Mouse (Mus musculus) forebrain, embryonic 10.5 days (tissue): ENCODE data around the gene Nthl1. TPM values are rescaled to one million over a fixed set of nuclear protein-coding genes. Genes with fewer than 3 reads are reported as not detected.
A peak's percentile ranks its signal among the peaks of the same experiment; 100 is the strongest.
"Not testable (repeated sequence)": the region's sequence is repeated elsewhere in the genome, so short reads cannot be mapped to it uniquely, and the experiment has no call there.

Source experiments
- DNase-seq: peaks from one replicate; pipeline ENCODE4 v3.0.0-alpha.2; 2017; ENCODE audit warnings: low spot score; ENCODE audit errors: extremely low spot score
- H3K27ac ChIP-seq: fragments of 300-500 bp; sonication (generic); 2 replicates; pipeline ENCODE4 v1.5.1; 2016; ENCODE audit warnings: mild to moderate bottlenecking
- H3K27me3 ChIP-seq: fragments of 300-500 bp; sonication (generic); 2 replicates; pipeline ENCODE4 v1.6.1; 2016; ENCODE audit warnings: mild to moderate bottlenecking; ENCODE audit not compliant: poor library complexity, severe bottlenecking
- H3K36me3 ChIP-seq: fragments of 300-500 bp; sonication (generic); replicated peaks from 2 replicates; pipeline ENCODE4 v1.6.1; 2016; ENCODE audit warnings: mild to moderate bottlenecking, moderate library complexity
- H3K4me1 ChIP-seq: fragments of 300-500 bp; sonication (generic); 2 replicates; pipeline ENCODE4 v1.6.1; 2016
- H3K4me3 ChIP-seq: fragments of 300-500 bp; sonication (generic); 2 replicates; pipeline ENCODE4 v1.5.1; 2016; ENCODE audit warnings: mild to moderate bottlenecking, moderate library complexity
- H3K9me3 ChIP-seq: fragments of 300-500 bp; sonication (generic); 2 replicates; pipeline ENCODE4 v1.6.1; 2016; ENCODE audit warnings: mild to moderate bottlenecking, moderate library complexity
- WGBS: fragments of 180-500 bp; shearing (Covaris S2); methylation state at CpG from one replicate; pipeline ENCODE4 v1.1.7; 2016; 5-methylcytosine and 5-hydroxymethylcytosine counted together
- polyA plus RNA-seq: library from polyadenylated mRNA; unstranded; fragments of >200 nt; fragmentation: Nextera tagmentation; extraction: Ambion mirVana; gene quantifications from 2 replicates; pipeline ENCODE4 v1.2.1, GENCODE M21; 2016

Gene Nthl1
- polyA plus RNA-seq, 1 experiment from 2014 or later = 26.9 TPM

DNA sequence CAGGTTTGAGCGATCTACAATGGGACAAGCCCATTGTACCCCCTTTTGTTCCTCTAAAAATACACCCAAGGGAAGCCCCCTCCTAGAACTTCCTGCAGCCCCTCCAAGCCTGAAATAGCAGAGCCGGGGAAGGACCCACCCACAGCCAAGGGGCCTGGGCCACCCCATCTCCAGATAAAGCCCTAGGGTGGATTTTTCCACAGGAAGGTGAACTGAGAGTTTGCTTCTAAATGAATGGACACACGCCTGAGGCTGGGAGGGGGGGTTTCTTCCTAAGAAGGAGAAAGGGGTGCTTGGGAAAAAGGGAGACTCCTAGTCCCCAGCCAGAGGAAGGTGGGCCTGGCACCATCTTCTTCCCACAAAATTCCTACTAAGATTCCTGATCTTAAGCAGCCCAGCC is 13.4 kb downstream of the Nthl1 start:
- Histone ChIP-seq H3K27ac (no peak overlapping the region; the same call in 1 of the 2 replicates), H3K27me3 (peaks cover 35% of the 10 kb centered on the region), H3K4me1 (peaks cover 53% of the 10 kb centered on the region), H3K36me3 (peaks cover 2% of the 10 kb centered on the region; the same call in 1 of the 2 replicates), H3K4me3 (no peak overlapping the region), H3K9me3 (no peaks in the 10 kb centered on the region)
- DNase-seq = no peak
- 91% methylated on average over 3 of the region's 3 CpGs for whole genome bisulfite sequencing

DNA sequence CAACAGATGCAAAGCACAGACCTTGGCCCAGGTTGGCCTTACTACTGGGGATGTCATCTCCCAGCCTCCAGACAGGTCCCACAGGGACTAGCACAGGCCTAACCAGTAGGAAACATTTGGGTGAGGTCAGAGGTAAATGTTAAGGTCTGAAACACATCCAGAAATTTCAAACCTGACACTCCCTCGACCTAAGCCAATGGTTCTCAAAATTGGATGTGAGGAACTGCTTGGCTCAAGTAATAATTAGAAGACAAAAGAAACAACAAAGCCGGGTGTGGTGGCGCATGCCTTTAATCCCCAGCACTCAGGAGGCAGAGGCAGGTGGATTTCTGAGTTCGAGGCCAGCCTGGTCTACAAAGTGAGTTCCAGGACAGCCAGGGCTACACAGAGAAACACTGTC is 13.9 kb downstream of the Nthl1 start:
- 86% methylated on average over 4 of the region's 4 CpGs for WGBS
- no peaks in the 10 kb centered on the region; the same call in 1 of the 2 replicates for H3K36me3 ChIP-seq
- no peak overlapping the region for H3K4me3 ChIP-seq
- peaks cover 39% of the 10 kb centered on the region for H3K27me3 ChIP-seq
- H3K4me1 ChIP-seq = peaks cover 53% of the 10 kb centered on the region
- H3K9me3 ChIP-seq = no peaks in the 10 kb centered on the region
- DNase-seq = no peak
- H3K27ac ChIP-seq = no peak overlapping the region

DNA sequence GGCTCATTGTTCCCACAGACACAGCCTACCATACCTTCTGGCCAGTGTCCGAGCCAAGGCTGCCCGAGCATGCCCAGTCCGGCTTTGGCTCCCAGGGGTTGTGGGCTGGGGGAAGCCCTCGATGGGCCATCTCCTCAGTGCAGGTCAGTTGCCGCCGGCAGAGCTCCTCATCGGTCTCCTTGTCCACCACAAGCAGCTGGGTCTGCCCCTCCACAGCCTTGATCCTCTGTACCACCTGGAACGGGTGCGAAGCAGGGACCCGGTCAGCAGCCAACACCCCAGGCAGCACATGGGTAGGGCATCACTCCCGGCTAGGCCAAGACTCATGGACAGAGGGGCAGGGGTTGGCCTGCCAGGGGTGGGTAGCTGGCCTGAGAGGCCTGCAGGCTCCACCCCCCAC is 15.0 kb downstream of the Nthl1 start:
- Histone ChIP-seq H3K4me3 (0 out of 2 replicates have a peak overlapping the region, but pooled peaks have one; percentile 4), H3K9me3 (no peaks in the 10 kb centered on the region), H3K27me3 (peaks cover 50% of the 10 kb centered on the region), H3K27ac (peak overlapping the region; percentile 2), H3K4me1 (peaks cover 53% of the 10 kb centered on the region), H3K36me3 (no peaks in the 10 kb centered on the region; the same call in 1 of the 2 replicates)
- WGBS = 87% methylated on average over 11 of the region's 11 CpGs
- no peak for DNase-seq

DNA sequence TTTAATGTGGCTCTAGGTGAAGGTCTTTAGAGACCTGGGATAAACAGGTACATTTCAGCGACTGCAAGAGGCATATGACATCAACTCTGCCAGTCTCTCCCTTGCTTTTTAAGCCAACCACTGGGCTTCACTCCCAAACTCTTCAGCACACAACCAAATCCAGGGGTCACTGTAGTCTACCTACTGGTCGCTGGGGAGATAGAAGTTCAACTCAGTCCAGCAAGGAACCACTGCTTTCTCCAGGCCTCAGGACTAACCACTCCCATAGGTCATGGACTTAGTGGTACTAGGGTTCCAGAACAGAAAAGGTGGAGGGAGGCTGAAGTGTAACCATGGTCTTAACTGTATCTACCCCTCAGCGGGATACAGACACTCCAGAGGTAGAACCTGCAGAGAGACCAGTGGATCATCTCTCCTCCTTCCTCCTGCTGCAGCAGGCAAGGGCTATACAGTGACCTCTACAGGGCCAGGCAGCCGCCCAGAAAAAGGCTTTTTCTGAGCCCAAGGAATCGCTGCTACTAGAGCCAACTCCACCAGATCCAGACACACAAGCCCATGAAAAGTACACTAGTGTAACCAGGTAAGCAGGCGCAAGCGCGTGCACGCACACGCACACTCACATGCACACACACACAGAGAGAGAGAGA is 16.4 kb downstream of the Nthl1 start:
- Histone ChIP-seq H3K4me3 (peak overlapping the region; percentile 66), H3K27me3 (peaks cover 56% of the 10 kb centered on the region), H3K9me3 (no peaks in the 10 kb centered on the region), H3K36me3 (no peaks in the 10 kb centered on the region; the same call in 1 of the 2 replicates), H3K4me1 (peaks cover 41% of the 10 kb centered on the region), H3K27ac (0 out of 2 replicates have a peak overlapping the region, but pooled peaks have one; percentile 4)
- WGBS = 78% methylated on average over 10 of the region's 10 CpGs
- DNase-seq = no peak

DNA sequence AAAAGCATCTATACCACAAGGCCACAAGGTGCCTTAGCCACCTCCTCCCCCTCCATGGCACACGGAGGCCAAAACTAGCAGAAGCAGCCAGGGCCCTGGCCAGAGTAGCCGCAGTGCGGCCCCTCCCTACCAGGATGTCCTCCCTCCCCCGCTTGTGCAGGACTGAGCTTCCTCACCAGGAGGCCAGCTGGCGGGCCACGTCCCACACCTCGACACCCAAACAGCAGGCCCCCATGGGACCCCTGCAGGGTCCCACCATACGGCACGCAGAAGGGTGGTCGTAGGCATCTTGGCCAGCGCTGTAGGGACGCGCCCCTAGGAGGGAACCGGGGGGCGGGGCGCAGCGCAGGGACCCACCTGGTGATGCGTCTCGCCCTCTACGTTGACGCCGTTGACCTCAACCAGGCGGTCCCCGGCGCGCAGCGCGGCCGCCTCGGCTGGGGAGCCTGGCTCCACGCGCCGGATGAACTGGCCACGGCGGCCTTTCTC is 17.1 kb downstream of the Nthl1 start:
- WGBS = 1% methylated on average over 35 of the region's 35 CpGs
- Histone ChIP-seq H3K27ac (peak overlapping the region; percentile 83), H3K9me3 (no peaks in the 10 kb centered on the region), H3K27me3 (peaks cover 62% of the 10 kb centered on the region), H3K4me3 (peak overlapping the region; percentile 66), H3K4me1 (peaks cover 39% of the 10 kb centered on the region), H3K36me3 (no peaks in the 10 kb centered on the region; the same call in 1 of the 2 replicates)
- no peak for DNase-seq

DNA sequence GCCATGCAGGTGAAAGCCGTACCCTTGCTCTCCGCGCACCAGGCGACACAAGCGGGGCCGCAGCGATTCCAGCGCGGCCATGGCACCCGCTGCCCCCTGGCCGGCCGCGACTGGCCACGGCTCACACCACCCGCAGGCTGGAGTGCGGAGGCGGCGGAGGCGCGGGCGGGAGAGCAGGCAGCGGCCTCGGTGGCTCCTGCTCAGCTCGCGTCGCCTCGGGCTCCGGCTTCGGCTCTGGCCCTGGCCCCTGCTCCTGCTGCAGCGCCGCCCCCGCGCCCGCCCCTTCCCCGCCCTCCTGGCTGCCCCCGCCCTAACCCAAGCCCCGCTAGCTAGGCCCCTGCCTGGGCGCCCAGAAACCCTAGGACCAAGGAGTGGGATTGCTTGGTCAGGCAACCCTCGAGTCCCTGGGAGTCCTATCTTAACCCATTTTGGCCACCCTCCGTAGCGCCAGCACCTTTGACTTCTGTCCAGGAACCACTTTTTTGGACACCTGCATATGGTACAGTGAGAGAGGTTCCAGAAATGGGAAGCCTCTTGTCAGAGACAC is 17.7 kb downstream of the Nthl1 start, which contains the start of gene Slc9a3r2:
Gene Slc9a3r2 (minus strand): TSS at position 258 of the 547 bp plus-strand sequence.
- WGBS = under 1% methylated on average over 37 of the region's 41 CpGs
- Histone ChIP-seq H3K27me3 (peaks cover 67% of the 10 kb centered on the region), H3K27ac (peak within 1 kb of the TSS; percentile 83)

DNA sequence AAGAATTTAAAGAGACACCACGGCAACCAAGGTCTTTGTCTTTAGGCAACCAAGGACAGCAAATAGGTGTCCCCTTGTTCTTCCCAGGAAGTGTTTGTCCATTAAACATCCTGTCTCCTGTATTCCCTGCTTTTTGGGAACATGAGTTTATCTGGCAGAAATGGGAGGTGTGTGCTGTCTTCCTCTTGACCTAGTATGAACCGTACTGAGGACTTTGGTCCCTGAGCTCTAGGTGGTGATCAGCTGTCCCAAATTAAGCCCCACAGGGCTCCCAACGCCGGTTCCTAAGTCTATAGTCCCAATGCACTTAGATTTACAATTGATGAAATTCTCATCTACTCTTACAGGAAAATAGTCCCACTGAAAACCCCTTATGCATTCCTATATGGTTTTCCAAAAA is 18.3 kb downstream of the Nthl1 start:
- Histone ChIP-seq H3K4me3 (peak overlapping the region; percentile 66), H3K4me1 (peaks cover 28% of the 10 kb centered on the region), H3K27ac (peak overlapping the region; percentile 83; the same call in 1 of the 2 replicates), H3K36me3 (no peaks in the 10 kb centered on the region), H3K9me3 (no peaks in the 10 kb centered on the region), H3K27me3 (peaks cover 72% of the 10 kb centered on the region)
- DNase-seq = no peak
- WGBS = 73% methylated on average over 4 of the region's 4 CpGs

More for the DNA sequence above, 17.7 kb downstream of the Nthl1 start, which contains the start of gene Slc9a3r2:
- Histone ChIP-seq H3K36me3 (no peaks in the 10 kb centered on the region; the same call in 1 of the 2 replicates), H3K9me3 (no peaks in the 10 kb centered on the region), H3K4me1 (peaks cover 33% of the 10 kb centered on the region), H3K4me3 (peak within 1 kb of the TSS; percentile 66)
- peak; percentile 65 for DNase-seq

DNA sequence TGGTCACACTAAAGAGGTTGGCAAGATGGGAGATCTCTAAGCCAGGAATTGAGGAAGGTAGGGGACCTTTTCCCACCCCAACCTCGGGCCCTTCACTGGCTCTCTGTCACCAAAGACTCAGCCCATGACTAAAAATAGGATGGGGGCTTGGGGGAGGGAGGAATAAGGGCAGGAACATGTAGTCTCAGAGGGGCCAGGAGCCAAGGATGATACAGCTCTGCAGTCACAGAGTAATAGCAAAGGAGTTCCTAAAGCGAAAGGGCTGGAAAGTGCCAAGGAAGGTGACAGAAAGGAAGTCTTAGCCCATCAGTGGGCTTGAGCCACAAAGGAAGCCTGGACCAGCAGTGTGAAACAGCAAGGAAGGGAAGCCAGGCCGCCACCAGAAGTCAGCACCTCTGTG is 19.4 kb downstream of the Nthl1 start:
- no peak for DNase-seq
- 78% methylated on average over 3 of the region's 3 CpGs for WGBS

DNA sequence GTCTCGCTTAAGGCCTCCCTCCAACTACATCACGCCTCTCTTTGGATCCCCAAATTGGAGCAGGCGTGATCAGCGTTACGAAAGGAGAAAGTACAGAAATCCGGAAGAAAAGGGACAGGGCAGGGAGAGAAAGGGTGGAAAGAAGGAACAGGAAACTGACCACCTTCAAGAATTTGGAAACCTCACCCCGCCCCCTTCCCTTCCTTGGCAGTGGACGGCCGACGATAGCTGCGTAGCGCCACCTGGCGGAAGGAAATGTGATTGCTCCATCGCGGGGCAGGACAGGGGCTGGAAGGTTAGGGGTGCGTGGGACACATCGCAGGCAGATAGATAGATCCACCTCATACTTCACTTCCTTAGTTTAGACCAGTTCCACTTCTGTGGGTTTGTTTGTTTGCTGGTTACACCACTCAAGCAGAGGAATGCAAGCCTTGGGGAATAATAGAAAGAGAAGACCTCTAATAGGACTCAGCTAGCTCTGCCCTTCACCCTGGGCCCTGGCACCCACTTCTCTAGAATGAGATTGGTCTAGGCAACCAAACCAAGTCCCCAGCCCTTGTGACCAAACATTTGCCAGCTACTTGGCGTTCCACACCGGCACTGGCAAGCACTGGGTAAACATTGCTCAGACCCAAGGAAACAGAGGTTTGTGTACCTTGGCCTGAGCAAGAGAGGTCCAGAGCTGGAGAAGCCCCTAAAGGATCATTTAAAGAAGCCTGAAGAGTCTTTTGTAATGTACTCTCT is 21.7 kb downstream of the Nthl1 start:
- H3K9me3 ChIP-seq = no peaks in the 10 kb centered on the region
- no peaks in the 10 kb centered on the region for H3K36me3 ChIP-seq
- peaks cover 89% of the 10 kb centered on the region for H3K27me3 ChIP-seq
- peak overlapping the region; percentile 69; the same call in 1 of the 2 replicates for H3K27ac ChIP-seq
- peak; percentile 88 for DNase-seq
- peaks cover 39% of the 10 kb centered on the region for H3K4me1 ChIP-seq
- WGBS = 7% methylated on average over 19 of the region's 19 CpGs
- peak overlapping the region; percentile 38 for H3K4me3 ChIP-seq

More for the DNA sequence above, 19.4 kb downstream of the Nthl1 start:
- H3K4me1 ChIP-seq = peaks cover 28% of the 10 kb centered on the region
- H3K9me3 ChIP-seq = no peaks in the 10 kb centered on the region
- H3K27ac ChIP-seq = no peak overlapping the region
- H3K36me3 ChIP-seq = no peaks in the 10 kb centered on the region
- no peak overlapping the region for H3K4me3 ChIP-seq
- H3K27me3 ChIP-seq = peaks cover 83% of the 10 kb centered on the region

DNA sequence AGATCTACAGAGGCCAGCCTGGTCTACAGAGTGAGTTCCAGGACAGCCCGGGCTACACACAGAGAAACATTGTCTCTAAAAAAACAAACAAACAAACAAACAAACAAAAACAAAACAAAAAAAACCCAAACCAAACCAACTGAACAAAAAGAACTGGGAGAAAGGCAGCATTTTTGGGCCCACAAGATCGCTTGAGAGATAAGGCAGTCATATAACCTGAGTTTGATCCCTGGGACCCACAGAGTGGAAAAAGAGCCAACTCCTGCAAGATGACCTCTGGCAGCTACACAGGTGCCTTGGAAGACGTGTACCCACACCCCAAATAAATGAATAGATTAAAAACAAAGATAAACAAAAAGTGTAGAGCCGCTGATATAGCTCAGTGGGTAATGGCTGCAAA is 22.5 kb downstream of the Nthl1 start:
- H3K9me3 ChIP-seq = no peaks in the 10 kb centered on the region
- peaks cover 89% of the 10 kb centered on the region for H3K27me3 ChIP-seq

DNA sequence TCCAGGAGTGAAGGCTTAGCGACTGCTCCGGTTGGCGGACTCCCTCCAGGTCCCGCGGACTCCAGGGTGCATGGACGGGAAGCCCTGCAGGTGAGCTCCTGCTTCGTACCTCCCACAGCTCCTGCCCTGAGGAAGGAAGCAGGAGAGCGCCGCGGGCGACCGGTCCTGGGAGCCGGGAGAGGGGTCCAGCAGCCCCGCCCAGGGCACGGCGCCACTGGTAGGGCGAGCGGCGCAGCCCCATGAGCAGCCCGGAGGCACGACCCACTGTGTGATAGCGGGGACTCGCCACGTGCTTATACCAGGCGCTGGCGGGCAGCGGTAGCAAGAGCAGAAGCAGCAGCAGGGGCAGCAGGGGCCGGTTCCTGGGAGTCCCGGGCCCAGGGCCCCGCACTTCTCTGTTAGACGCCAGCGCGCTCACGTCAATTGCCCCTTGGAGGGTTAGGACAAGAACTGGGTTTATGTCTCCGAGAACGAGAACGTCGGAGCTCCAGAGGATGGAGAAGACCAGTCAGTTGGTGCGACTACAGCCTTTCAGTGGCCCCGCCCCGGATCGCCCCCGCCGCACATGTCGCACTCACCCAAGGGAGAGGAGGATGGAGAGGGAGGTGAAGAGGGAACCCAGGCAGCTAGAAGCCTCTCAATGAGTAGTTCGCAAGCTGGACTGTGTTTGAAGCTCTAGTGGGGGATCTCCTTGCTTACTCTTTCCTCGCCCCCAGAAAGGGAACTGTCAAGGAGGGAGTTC is 25.7 kb downstream of the Nthl1 start, which contains the start of gene Npw:
Gene Npw (minus strand): TSS at position 441 of the 742 bp plus-strand sequence.
- H3K27ac ChIP-seq = peak within 1 kb of the TSS; percentile 57; the same call in 1 of the 2 replicates
- peaks cover 23% of the 10 kb centered on the region for H3K4me1 ChIP-seq
- whole genome bisulfite sequencing = 1% methylated on average over 47 of the region's 47 CpGs
- peak within 1 kb of the TSS; percentile 58 for H3K4me3 ChIP-seq
- H3K36me3 ChIP-seq = no peaks in the 10 kb centered on the region
- H3K9me3 ChIP-seq = no peaks in the 10 kb centered on the region
- DNase-seq = peak; percentile 38
- peaks cover 70% of the 10 kb centered on the region for H3K27me3 ChIP-seq

More for the DNA sequence above, 22.5 kb downstream of the Nthl1 start:
- DNase-seq = no peak
- peaks cover 31% of the 10 kb centered on the region for H3K4me1 ChIP-seq
- H3K27ac ChIP-seq = no peak overlapping the region
- no peaks in the 10 kb centered on the region for H3K36me3 ChIP-seq
- 84% methylated on average over 4 of the region's 4 CpGs for WGBS
- no peak overlapping the region for H3K4me3 ChIP-seq

DNA sequence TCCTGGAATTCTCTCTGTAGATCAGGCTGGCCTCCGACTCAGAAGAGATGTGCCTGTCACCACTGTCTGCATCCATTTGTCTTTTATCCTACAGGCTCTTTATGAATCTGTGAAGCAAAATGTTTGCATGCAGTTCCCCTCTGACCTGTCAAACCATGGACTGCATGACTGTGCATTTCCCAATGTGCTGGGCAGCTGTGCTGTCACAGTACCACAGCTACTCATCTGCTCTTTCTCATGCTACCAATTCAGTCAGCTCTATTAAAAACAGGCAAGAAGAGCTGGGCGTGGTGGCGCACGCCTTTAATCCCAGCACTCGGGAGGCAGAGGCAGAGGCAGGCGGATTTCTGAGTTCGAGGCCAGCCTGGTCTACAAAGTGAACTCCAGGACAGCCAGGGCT is 34.5 kb downstream of the Nthl1 start:
- WGBS = 72% methylated on average over 7 of the region's 7 CpGs
- H3K27me3 ChIP-seq, H3K9me3 ChIP-seq, H3K27ac ChIP-seq, H3K36me3 ChIP-seq, H3K4me3 ChIP-seq, DNase-seq: not testable (repeated sequence)
- H3K4me1 ChIP-seq = peaks cover 29% of the 10 kb centered on the region
